Mouse (Mus musculus) lung, embryonic 16.5 days (tissue): ENCODE measurements at regions not wholly inside any gene's neighbourhood (a gene's known extent, or its start where the extent isn't known, plus 50 kb on each side); places are given as distances from the start of the nearest gene placed in this dataset.

Experiments used
- ATAC-seq: fragments of 200-750 bp; cut with Nextera tagmentation; 2 replicates; pipeline ENCODE4 v1.8.0; 2017; ENCODE audit warnings: low read depth, mild to moderate bottlenecking, moderate library complexity
- H3K27ac ChIP-seq: fragments of 300-500 bp; sonication (generic); 2 replicates; pipeline ENCODE4 v1.5.1; 2014; ENCODE audit warnings: mild to moderate bottlenecking, control low read depth, low read length
- H3K27me3 ChIP-seq: fragments of 300-500 bp; sonication (generic); 2 replicates; pipeline ENCODE4 v1.6.1; 2014; ENCODE audit warnings: low read depth, low read length, mixed read lengths; ENCODE audit not compliant: control insufficient read depth, insufficient read depth
- H3K36me3 ChIP-seq: fragments of 300-500 bp; sonication (generic); 2 replicates; pipeline ENCODE4 v1.6.1; 2014; ENCODE audit warnings: low read length; ENCODE audit not compliant: control insufficient read depth, insufficient read depth
- H3K4me1 ChIP-seq: fragments of 300-500 bp; sonication (generic); replicated peaks from 2 replicates; pipeline ENCODE4 v1.6.1; 2014; ENCODE audit warnings: low read length, mixed read lengths; ENCODE audit not compliant: control insufficient read depth, insufficient read depth
- H3K4me2 ChIP-seq: fragments of 300-500 bp; sonication (generic); 2 replicates; pipeline ENCODE4 v1.6.1; 2014; ENCODE audit warnings: low read depth, low read length, control low read depth
- H3K4me3 ChIP-seq: fragments of 300-500 bp; sonication (generic); 2 replicates; pipeline ENCODE4 v1.5.1; 2014; ENCODE audit warnings: mild to moderate bottlenecking, low read length, control low read depth
- H3K9ac ChIP-seq: fragments of 300-500 bp; sonication (generic); 2 replicates; pipeline ENCODE4 v1.6.1; 2014; ENCODE audit warnings: low read length, control low read depth
- H3K9me3 ChIP-seq: fragments of 300-500 bp; sonication (generic); 2 replicates; pipeline ENCODE4 v1.6.1; 2016; ENCODE audit warnings: low read length; ENCODE audit not compliant: control insufficient read depth
- WGBS: fragments of 180-500 bp; shearing (Covaris S2); extraction: QIAGEN DNeasy Blood & Tissue Kit; methylation state at CpG from one replicate; pipeline ENCODE4 v1.1.7; 2014; 5-methylcytosine and 5-hydroxymethylcytosine counted together

GRCm38 (mm10) chr19:14892390-14892758 lies 294.5 kb upstream of the Tle4 start:
- Histone ChIP-seq H3K27me3 (no peaks in the 10 kb centered on the region; the same call in 1 of the 2 replicates), H3K4me2 (no peak overlapping the region), H3K27ac (no peak overlapping the region), H3K4me1 (peaks cover 11% of the 10 kb centered on the region), H3K36me3 (no peaks in the 10 kb centered on the region), H3K9ac (no peak overlapping the region), H3K4me3 (no peak overlapping the region), H3K9me3 (no peaks in the 10 kb centered on the region)
- no peak for ATAC-seq
- WGBS = 69% methylated on average over 6 of the region's 6 CpGs

- peaks cover 11% of the 10 kb centered on the region for H3K4me1 ChIP-seq
- 21% methylated on average over 7 of the region's 8 CpGs for WGBS
- H3K27ac ChIP-seq = no peak overlapping the region
- ATAC-seq = no peak
- no peaks in the 10 kb centered on the region; the same call in 1 of the 2 replicates for H3K27me3 ChIP-seq
- H3K9ac ChIP-seq = no peak overlapping the region
- H3K9me3 ChIP-seq = no peaks in the 10 kb centered on the region
- no peak overlapping the region for H3K4me2 ChIP-seq
- H3K4me3 ChIP-seq = no peak overlapping the region
- no peaks in the 10 kb centered on the region for H3K36me3 ChIP-seq
Measured at GRCm38 (mm10) chr19:14891689-14892389, 294.0 kb upstream of the Tle4 start.

GRCm38 (mm10) chr19:14891090-14891428 lies 293.2 kb upstream of the Tle4 start:
- Histone ChIP-seq H3K4me2 (peak overlapping the region; percentile 58), H3K4me3 (peak overlapping the region; percentile 29), H3K27me3 (no peaks in the 10 kb centered on the region; the same call in 1 of the 2 replicates), H3K9ac (peak overlapping the region; percentile 16; the same call in 1 of the 2 replicates), H3K27ac (no peak overlapping the region), H3K9me3 (no peaks in the 10 kb centered on the region), H3K36me3 (no peaks in the 10 kb centered on the region), H3K4me1 (peaks cover 11% of the 10 kb centered on the region)
- ATAC-seq = no peak
- 9% methylated on average over 9 of the region's 9 CpGs for WGBS

GRCm38 (mm10) chr19:14890241-14891089 lies 292.6 kb upstream of the Tle4 start:
- H3K4me3 ChIP-seq = peak overlapping the region; percentile 29
- WGBS = 7% methylated on average over 21 of the region's 21 CpGs
- H3K4me1 ChIP-seq = peaks cover 11% of the 10 kb centered on the region
- H3K36me3 ChIP-seq = no peaks in the 10 kb centered on the region
- H3K9ac ChIP-seq = peak overlapping the region; percentile 16; the same call in 1 of the 2 replicates
- no peaks in the 10 kb centered on the region; the same call in 1 of the 2 replicates for H3K27me3 ChIP-seq
- H3K27ac ChIP-seq = no peak overlapping the region
- H3K9me3 ChIP-seq = no peaks in the 10 kb centered on the region
- ATAC-seq = peak; percentile 67
- peak overlapping the region; percentile 58 for H3K4me2 ChIP-seq

- H3K4me3 ChIP-seq = no peak overlapping the region
- H3K27me3 ChIP-seq = no peaks in the 10 kb centered on the region; the same call in 1 of the 2 replicates
- H3K27ac ChIP-seq = no peak overlapping the region
- peaks cover 11% of the 10 kb centered on the region for H3K4me1 ChIP-seq
- no peak overlapping the region for H3K9ac ChIP-seq
- no peaks in the 10 kb centered on the region for H3K9me3 ChIP-seq
- ATAC-seq = no peak
- H3K36me3 ChIP-seq = no peaks in the 10 kb centered on the region
- H3K4me2 ChIP-seq = no peak overlapping the region
- 65% methylated on average over 3 of the region's 3 CpGs for WGBS
Measured at GRCm38 (mm10) chr19:14889794-14890193, 291.9 kb upstream of the Tle4 start.

- no peak for ATAC-seq
- no peaks in the 10 kb centered on the region for H3K36me3 ChIP-seq
- no peak overlapping the region for H3K27ac ChIP-seq
- no peaks in the 10 kb centered on the region for H3K4me1 ChIP-seq
- 50% methylated on average over 8 of the region's 8 CpGs for WGBS
- H3K9me3 ChIP-seq = no peaks in the 10 kb centered on the region
- no peaks in the 10 kb centered on the region for H3K27me3 ChIP-seq
- H3K4me3 ChIP-seq = no peak overlapping the region
- no peak overlapping the region for H3K9ac ChIP-seq
- H3K4me2 ChIP-seq = no peak overlapping the region
Measured at GRCm38 (mm10) chr19:14883707-14884421, 286.0 kb upstream of the Tle4 start.

- no peak overlapping the region for H3K27ac ChIP-seq
- no peaks in the 10 kb centered on the region for H3K9me3 ChIP-seq
- no peak overlapping the region for H3K9ac ChIP-seq
- no peak overlapping the region for H3K4me2 ChIP-seq
- ATAC-seq = no peak
- no peak overlapping the region for H3K4me3 ChIP-seq
- no peaks in the 10 kb centered on the region for H3K36me3 ChIP-seq
- H3K4me1 ChIP-seq = no peaks in the 10 kb centered on the region
- WGBS = 71% methylated on average over 4 of the region's 4 CpGs
- H3K27me3 ChIP-seq = no peaks in the 10 kb centered on the region
Measured at GRCm38 (mm10) chr19:14880818-14881217, 283.0 kb upstream of the Tle4 start.

GRCm38 (mm10) chr19:14873986-14874385 lies 276.1 kb upstream of the Tle4 start:
- no peak overlapping the region for H3K4me3 ChIP-seq
- WGBS = 93% methylated on average over 1 of the region's 1 CpGs
- H3K36me3 ChIP-seq = no peaks in the 10 kb centered on the region
- ATAC-seq = no peak
- no peaks in the 10 kb centered on the region; the same call in 1 of the 2 replicates for H3K4me1 ChIP-seq
- no peaks in the 10 kb centered on the region for H3K27me3 ChIP-seq
- H3K4me2 ChIP-seq = no peak overlapping the region
- H3K27ac ChIP-seq = no peak overlapping the region
- H3K9ac ChIP-seq = no peak overlapping the region
- no peaks in the 10 kb centered on the region for H3K9me3 ChIP-seq
